Mouse (Mus musculus) layer of hippocampus, adult 2 months (tissue): Measurements from ENCODE around the gene Adgrf5. TPM values are rescaled to one million over a fixed set of nuclear protein-coding genes. Genes with fewer than 3 reads are reported as not detected.

Experiments
- DNase-seq, 2 experiments: peaks; one replicate each; pipeline ENCODE4 v3.0.0; 2022; ENCODE audit warnings: low spot score in 2 of 2
- H3K27ac ChIP-seq: fragments of 200-600 bp; 2 replicates; pipeline ENCODE4 v1.8.1; 2022
- H3K4me3 ChIP-seq: fragments of 200-600 bp; 2 replicates; pipeline ENCODE4 v1.8.1; 2022; ENCODE audit warnings: mild to moderate bottlenecking
- CTCF ChIP-seq: fragments of 200-600 bp; conservative IDR thresholded peaks from 2 replicates; pipeline ENCODE4 v1.8.1; 2022; ENCODE audit warnings: antibody characterized with exemption, mild to moderate bottlenecking, moderate library complexity
- total RNA-seq, 2 experiments: library from RNA; stranded (reverse); gene quantifications; 2 replicates each; pipeline ENCODE4 v1.2.3; 2021

Gene Adgrf5
- total RNA-seq, 2 experiments from 2014 or later = 29.7 to 30.9 TPM

GRCm38 (mm10) chr17:43392191-43392590 lies 31.9 kb downstream of the Adgrf5 start:
- no peak for DNase-seq
- no peak for TF ChIP-seq CTCF
- no peak overlapping the region for H3K27ac ChIP-seq
- no peak overlapping the region for H3K4me3 ChIP-seq

GRCm38 (mm10) chr17:43393669-43394068 lies 33.4 kb downstream of the Adgrf5 start:
- no peak for TF ChIP-seq CTCF
- H3K4me3 ChIP-seq = no peak overlapping the region
- no peak overlapping the region for H3K27ac ChIP-seq
- DNase-seq = no peak

- DNase-seq = no peak
- H3K4me3 ChIP-seq = no peak overlapping the region
- no peak overlapping the region for H3K27ac ChIP-seq
- no peak for TF ChIP-seq CTCF
These were observed 35.4 kb downstream of the Adgrf5 start for GRCm38 (mm10) chr17:43395400-43396258.

GRCm38 (mm10) chr17:43398612-43399011 lies 38.4 kb downstream of the Adgrf5 start:
- no peak overlapping the region for H3K27ac ChIP-seq
- no peak overlapping the region for H3K4me3 ChIP-seq
- DNase-seq = no peak
- no peak for TF ChIP-seq CTCF

GRCm38 (mm10) chr17:43399151-43399550 lies 38.9 kb downstream of the Adgrf5 start:
- H3K4me3 ChIP-seq = no peak overlapping the region
- no peak overlapping the region for H3K27ac ChIP-seq
- TF ChIP-seq CTCF = no peak
- no peak for DNase-seq

GRCm38 (mm10) chr17:43400483-43400882 lies 40.2 kb downstream of the Adgrf5 start:
- H3K27ac ChIP-seq = no peak overlapping the region
- TF ChIP-seq CTCF = no peak
- no peak for DNase-seq
- H3K4me3 ChIP-seq = no peak overlapping the region

GRCm38 (mm10) chr17:43403851-43404250 lies 43.6 kb downstream of the Adgrf5 start:
- TF ChIP-seq CTCF = no peak
- no peak for DNase-seq
- no peak overlapping the region for H3K4me3 ChIP-seq
- no peak overlapping the region for H3K27ac ChIP-seq

- TF ChIP-seq CTCF = no peak
- DNase-seq = no peak
- no peak overlapping the region for H3K27ac ChIP-seq
- no peak overlapping the region for H3K4me3 ChIP-seq
These were observed 44.2 kb downstream of the Adgrf5 start for GRCm38 (mm10) chr17:43404408-43404807.

- Histone ChIP-seq H3K27ac (no peak overlapping the region), H3K4me3 (no peak overlapping the region)
- no peak for TF ChIP-seq CTCF
- no peak for DNase-seq
These were observed 46.1 kb downstream of the Adgrf5 start for GRCm38 (mm10) chr17:43406321-43406720.

GRCm38 (mm10) chr17:43407548-43407947 lies 47.3 kb downstream of the Adgrf5 start:
- no peak overlapping the region for H3K4me3 ChIP-seq
- no peak for TF ChIP-seq CTCF
- no peak for DNase-seq
- no peak overlapping the region for H3K27ac ChIP-seq

GRCm38 (mm10) chr17:43413182-43413581 lies 52.9 kb downstream of the Adgrf5 start:
- Histone ChIP-seq H3K4me3 (no peak overlapping the region), H3K27ac (no peak overlapping the region)
- no peak for TF ChIP-seq CTCF
- DNase-seq = no peak

GRCm38 (mm10) chr17:43419204-43419603 lies 59.0 kb downstream of the Adgrf5 start:
- Histone ChIP-seq H3K4me3 (no peak overlapping the region), H3K27ac (no peak overlapping the region)
- TF ChIP-seq CTCF = peak; percentile 27; the same call in 1 of the 2 replicates
- DNase-seq = no peak

GRCm38 (mm10) chr17:43420381-43420780 lies 60.1 kb downstream of the Adgrf5 start:
- Histone ChIP-seq H3K27ac (no peak overlapping the region), H3K4me3 (no peak overlapping the region)
- DNase-seq = no peak
- TF ChIP-seq CTCF = no peak

GRCm38 (mm10) chr17:43423953-43424352 lies 63.7 kb downstream of the Adgrf5 start:
- TF ChIP-seq CTCF = peak; percentile 46
- no peak overlapping the region for H3K4me3 ChIP-seq
- no peak overlapping the region for H3K27ac ChIP-seq
- DNase-seq = no peak
